8 mouse cellular contexts compared by ENCODE assay signal in genomic region chr7:101896104-101897066, GRCm38 (mm10). TPM values are rescaled to one million over a fixed set of nuclear protein-coding genes. Genes with fewer than 3 reads are reported as not detected.
DNase-seq lines count a peak whose midpoint lies in the region; ATAC-seq lines count a peak whose summit lies in the region.

No protein-coding gene starts in this region.

- ATAC-seq in erythroblast, adult 5-6 weeks (replicated peaks; ENCODE audit: low FRiP score, poor library complexity, severe bottlenecking), result peak; percentile 94
- peak; percentile 99 for ATAC-seq in kidney, embryonic 15.5 days (replicated peaks; ENCODE audit: low FRiP score)
- ATAC-seq in monocyte, adult 5-6 weeks (replicated peaks; ENCODE audit: insufficient number of reproducible peaks, low FRiP score, low TSS enrichment, poor library complexity, severe bottlenecking), result peak; percentile 94

- H3K27me3 ChIP-seq in heart, embryonic 10.5 days (ENCODE audit: insufficient read depth, poor library complexity, severe bottlenecking), result no peaks in the 10 kb centered on the region
- no peaks in the 10 kb centered on the region for H3K27me3 ChIP-seq in kidney, embryonic 15.5 days

- peak overlapping the region; percentile 44 for H3K9ac ChIP-seq in kidney, embryonic 15.5 days

- H3K9me3 ChIP-seq in heart, embryonic 10.5 days, result no peaks in the 10 kb centered on the region
- H3K9me3 ChIP-seq in kidney, embryonic 15.5 days (replicated peaks), result no peaks in the 10 kb centered on the region

- peak overlapping the region; percentile 90 for H3K27ac ChIP-seq in heart, embryonic 10.5 days
- peak overlapping the region; percentile 90 for H3K27ac ChIP-seq in kidney, embryonic 15.5 days

- H3K4me1 ChIP-seq in heart, embryonic 10.5 days, result 0 out of 2 replicates have a peak, but pooled peaks cover 4% of the 10 kb centered on the region
- 0 out of 2 replicates have a peak, but pooled peaks cover 7% of the 10 kb centered on the region for H3K4me1 ChIP-seq in kidney, embryonic 15.5 days

- peak overlapping the region; percentile 57 for H3K4me2 ChIP-seq in kidney, embryonic 15.5 days

- DNase-seq in B cell, adult 2 months, result peak; percentile 95 to 98
- DNase-seq in brain, adult 2 months (ENCODE audit: low read depth, low spot score), result peak; percentile 100
- DNase-seq in heart, embryonic 10.5 days (ENCODE audit: low spot score), result peak; percentile 99
- peak; percentile 98 for DNase-seq in liver
- DNase-seq in spleen, postnatal 4 days (ENCODE audit: low spot score in 2 of 2), result peak; percentile 95

- peaks cover 20% of the 10 kb centered on the region for H3K36me3 ChIP-seq in heart, embryonic 10.5 days
- H3K36me3 ChIP-seq in kidney, embryonic 15.5 days, result 0 out of 2 replicates have a peak, but pooled peaks cover 6% of the 10 kb centered on the region

- peak overlapping the region; percentile 66 for H3K4me3 ChIP-seq in heart, embryonic 10.5 days
- peak overlapping the region; percentile 58 for H3K4me3 ChIP-seq in kidney, embryonic 15.5 days (replicated peaks)

- under 1% methylated on average over 57 of the region's 57 CpGs for WGBS in heart, embryonic 10.5 days
- WGBS in kidney, embryonic 15.5 days, result under 1% methylated on average over 57 of the region's 57 CpGs

RNA-seq across cellular contexts. Expression of gene Lamtor1, which starts 9.3 kb away (rescaled TPM):
- total RNA-seq in erythroblast, adult 5-6 weeks (2015; ENCODE audit: low replicate concordance), result 35.0 and 36.6 TPM in 2 replicates
- 26.2 and 28.0 TPM in 2 replicates for total RNA-seq in erythroblast, adult 5-6 weeks (2017; ENCODE audit: low replicate concordance)
- polyA plus RNA-seq in heart, embryonic 10.5 days (2016; fragmentation: Nextera tagmentation; extraction: Ambion mirVana), result 169 and 176 TPM in 2 replicates
- 151 and 158 TPM in 2 replicates for polyA plus RNA-seq in kidney, embryonic 15.5 days (2015; fragmentation: Nextera tagmentation; extraction: Ambion mirVana)
- 72.2 to 74.2 TPM (median 73.7 TPM) in 3 replicates for total RNA-seq in monocyte, adult 5-6 weeks (2017)

RNA-seq across cellular contexts. Expression of gene Tomt, which starts 9.8 kb away (rescaled TPM):
- not detected in 2 replicates for total RNA-seq in erythroblast, adult 5-6 weeks (2015; ENCODE audit: low replicate concordance)
- total RNA-seq in erythroblast, adult 5-6 weeks (2017; ENCODE audit: low replicate concordance), result 0.56 TPM in 1 of 2 replicates, not detected in the other
- polyA plus RNA-seq in heart, embryonic 10.5 days (2016; fragmentation: Nextera tagmentation; extraction: Ambion mirVana), result 0.41 and 0.63 TPM in 2 replicates
- polyA plus RNA-seq in kidney, embryonic 15.5 days (2015; fragmentation: Nextera tagmentation; extraction: Ambion mirVana), result 0.24 and 0.53 TPM in 2 replicates
- total RNA-seq in monocyte, adult 5-6 weeks (2017), result 0.68 to 0.96 TPM in 2 of 3 replicates, not detected in the other

RNA-seq across cellular contexts. Expression of gene Folr1, which starts 25.8 kb away (rescaled TPM):
- total RNA-seq in erythroblast, adult 5-6 weeks (2015; ENCODE audit: low replicate concordance), result not detected in 2 replicates
- total RNA-seq in erythroblast, adult 5-6 weeks (2017; ENCODE audit: low replicate concordance), result not detected in 2 replicates
- polyA plus RNA-seq in heart, embryonic 10.5 days (2016; fragmentation: Nextera tagmentation; extraction: Ambion mirVana), result 2.1 and 2.7 TPM in 2 replicates
- polyA plus RNA-seq in kidney, embryonic 15.5 days (2015; fragmentation: Nextera tagmentation; extraction: Ambion mirVana), result 51.0 and 63.0 TPM in 2 replicates
- total RNA-seq in monocyte, adult 5-6 weeks (2017), result not detected in 3 replicates

RNA-seq across cellular contexts. Expression of gene Anapc15, which starts 32.9 kb away (rescaled TPM):
- total RNA-seq in erythroblast, adult 5-6 weeks (2015; ENCODE audit: low replicate concordance), result 14.2 and 28.4 TPM in 2 replicates
- total RNA-seq in erythroblast, adult 5-6 weeks (2017; ENCODE audit: low replicate concordance), result 18.6 and 19.5 TPM in 2 replicates
- polyA plus RNA-seq in heart, embryonic 10.5 days (2016; fragmentation: Nextera tagmentation; extraction: Ambion mirVana), result 83.0 and 94.3 TPM in 2 replicates
- 75.1 and 78.9 TPM in 2 replicates for polyA plus RNA-seq in kidney, embryonic 15.5 days (2015; fragmentation: Nextera tagmentation; extraction: Ambion mirVana)
- 42.5 to 46.2 TPM (median 43.1 TPM) in 3 replicates for total RNA-seq in monocyte, adult 5-6 weeks (2017)

RNA-seq across cellular contexts. Expression of gene Lrrc51, which starts 37.3 kb away (rescaled TPM):
- total RNA-seq in erythroblast, adult 5-6 weeks (2015; ENCODE audit: low replicate concordance), result not detected in 2 replicates
- not detected in 2 replicates for total RNA-seq in erythroblast, adult 5-6 weeks (2017; ENCODE audit: low replicate concordance)
- polyA plus RNA-seq in heart, embryonic 10.5 days (2016; fragmentation: Nextera tagmentation; extraction: Ambion mirVana), result 7.6 and 9.4 TPM in 2 replicates
- 9.2 and 9.9 TPM in 2 replicates for polyA plus RNA-seq in kidney, embryonic 15.5 days (2015; fragmentation: Nextera tagmentation; extraction: Ambion mirVana)
- total RNA-seq in monocyte, adult 5-6 weeks (2017), result 0.38 to 8.0 TPM (median 2.7 TPM) in 3 replicates

Comparison
In these comparisons a context has a peak if more than half of its experiments do, and no peak if none do; other contexts are left out.
1. Peak in every context shown above with its lines: DNase-seq, ATAC-seq, H3K4me3 ChIP-seq and H3K27ac ChIP-seq.